Mouse (Mus musculus): ENCODE results near the gene Tes.
A peak's percentile ranks its signal among the peaks of the same experiment; 100 is the strongest.

Tes gene

DNA sequence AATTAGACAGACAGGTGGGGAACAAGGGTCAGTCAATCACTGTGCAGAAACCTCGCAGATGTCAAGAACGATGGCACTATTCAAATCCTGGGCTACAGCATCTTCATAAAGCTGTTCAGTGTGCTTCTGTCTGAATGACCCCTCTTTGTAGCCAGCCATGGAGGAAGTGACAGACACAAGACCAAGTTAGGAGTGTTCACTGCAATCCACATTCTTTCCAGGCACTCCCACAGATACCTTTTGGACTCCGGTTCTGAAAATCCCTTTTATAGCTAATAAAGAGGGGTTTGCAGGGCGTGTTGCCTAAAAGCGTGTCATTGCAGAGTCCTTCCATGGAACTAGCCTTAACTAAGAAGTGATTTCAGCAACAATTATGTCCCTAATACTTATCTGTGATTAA lies 14.9 kb downstream of the Tes start:
- DNase-seq: no peak

DNA sequence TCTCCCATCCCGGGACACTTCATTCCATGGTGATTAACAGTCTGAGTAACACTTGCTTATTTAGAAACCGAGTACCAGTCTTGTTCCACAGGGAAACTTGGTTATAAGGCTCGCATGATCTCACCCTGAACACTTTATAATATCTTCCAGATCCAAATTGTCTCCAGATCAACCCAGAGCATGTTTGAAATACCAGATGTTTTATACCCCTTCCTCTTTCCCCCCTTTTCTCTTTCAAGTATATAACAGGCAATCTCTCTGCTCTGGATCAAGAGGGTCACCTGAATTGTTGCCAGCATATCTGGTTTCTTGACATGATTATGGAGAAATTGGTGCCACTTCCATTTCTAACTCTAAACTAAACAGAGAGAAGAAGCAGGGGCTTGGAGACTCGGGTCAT lies 17.3 kb downstream of the Tes start:
- DNase-seq: no peak

DNA sequence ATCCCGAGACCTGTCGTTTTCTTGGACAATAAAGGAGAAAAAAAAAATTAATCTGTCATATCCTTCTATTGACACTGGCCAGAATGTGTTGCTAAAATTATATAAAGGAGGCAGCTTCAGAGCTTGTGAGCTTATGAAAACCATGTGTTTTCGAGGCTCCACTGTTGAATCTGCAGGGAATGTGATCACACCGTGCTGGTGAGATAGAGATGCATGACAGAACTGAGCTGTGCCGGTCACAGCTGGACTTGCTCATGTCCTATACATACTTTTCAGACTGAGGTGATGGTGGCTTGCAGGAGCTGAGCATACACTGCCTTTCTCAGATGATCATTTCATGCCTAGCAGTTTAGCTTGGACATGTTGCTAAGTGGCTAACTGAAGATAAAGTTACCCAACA lies 17.9 kb downstream of the Tes start:
- DNase-seq: no peak

DNA sequence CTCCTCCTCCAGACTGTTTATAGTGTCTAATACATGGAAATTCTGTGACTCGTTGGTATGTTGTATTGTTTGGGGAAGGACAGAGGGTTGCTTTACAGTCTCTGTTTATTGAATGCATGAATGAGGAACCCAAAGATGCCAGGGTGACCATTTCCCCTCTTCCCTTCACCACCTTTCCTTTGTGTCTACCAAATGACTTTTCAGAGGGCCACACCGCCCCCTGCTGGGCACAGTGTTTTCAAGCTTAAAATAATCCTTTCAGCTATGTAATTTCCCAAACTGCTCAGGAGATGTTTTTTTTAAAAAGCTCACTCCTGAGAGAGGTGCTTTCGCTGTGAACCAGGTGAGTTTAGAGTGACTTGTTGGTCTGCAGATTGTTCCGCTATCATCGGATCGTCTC lies 22.5 kb downstream of the Tes start:
- DNase-seq: peak; percentile 79

DNA sequence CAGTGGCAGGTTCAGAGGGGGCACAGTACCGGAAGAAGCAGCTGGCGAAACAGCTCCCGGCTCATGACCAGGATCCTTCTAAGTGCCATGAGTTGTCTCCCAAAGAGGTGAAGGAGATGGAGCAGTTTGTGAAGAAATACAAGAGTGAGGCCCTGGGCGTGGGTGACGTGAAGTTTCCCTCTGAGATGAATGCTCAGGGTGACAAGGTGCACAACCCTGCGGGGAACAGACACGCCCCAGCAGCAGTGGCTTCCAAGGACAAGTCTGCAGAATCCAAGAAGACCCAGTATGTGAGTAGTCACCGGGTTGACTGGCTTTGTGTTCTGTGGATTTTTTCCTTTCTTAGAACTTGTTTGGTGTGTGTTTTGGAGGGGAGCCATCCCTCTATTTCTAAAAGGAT lies 32.4 kb downstream of the Tes start:
- DNase-seq: no peak

DNA sequence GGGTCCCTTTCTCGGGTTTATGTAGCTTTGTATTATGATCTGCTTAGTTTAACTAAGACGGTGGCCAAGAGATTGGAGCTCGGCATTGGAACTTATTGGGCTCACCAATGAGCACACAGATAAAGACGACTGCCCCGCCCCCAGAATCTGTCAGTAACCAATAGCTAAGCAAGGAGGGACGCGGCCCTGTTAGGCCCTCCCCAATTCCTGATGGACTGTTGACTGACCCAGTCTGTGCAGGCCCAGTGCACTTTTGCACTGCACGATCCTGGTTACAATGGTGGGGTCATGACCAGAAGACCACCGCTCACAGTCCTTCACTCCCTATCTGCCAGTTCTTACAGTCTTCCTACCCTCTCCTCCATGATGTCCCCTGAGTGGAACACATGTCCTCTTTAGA lies 33.6 kb downstream of the Tes start:
- DNase-seq: no peak

DNA sequence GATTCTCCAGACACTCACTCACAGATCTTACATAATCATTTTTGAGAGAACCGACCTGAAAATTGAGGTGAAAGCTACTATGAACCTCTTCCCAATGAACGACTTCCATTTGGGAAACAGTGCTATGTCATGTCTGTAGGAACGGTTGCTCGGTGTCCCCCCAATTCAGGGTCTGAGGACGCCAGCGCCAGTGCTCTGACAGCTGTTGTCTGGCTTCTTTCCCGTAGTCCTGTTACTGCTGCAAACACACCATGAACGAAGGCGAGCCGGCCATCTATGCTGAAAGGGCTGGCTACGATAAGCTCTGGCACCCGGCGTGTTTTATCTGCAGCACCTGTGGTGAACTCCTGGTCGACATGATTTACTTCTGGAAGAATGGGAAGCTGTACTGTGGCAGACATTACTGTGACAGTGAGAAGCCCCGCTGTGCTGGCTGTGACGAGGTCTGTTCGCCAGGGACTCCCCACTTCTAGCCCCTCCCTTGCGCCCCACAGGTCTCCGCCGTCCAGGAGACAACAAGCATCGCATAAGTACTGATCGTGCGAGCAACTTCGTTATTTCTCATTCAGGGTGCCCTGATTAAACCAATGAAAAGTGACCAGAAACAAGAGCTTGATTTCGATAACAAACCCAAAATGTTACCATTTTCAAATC lies 34.7 kb downstream of the Tes start:
- DNase-seq: no peak

DNA sequence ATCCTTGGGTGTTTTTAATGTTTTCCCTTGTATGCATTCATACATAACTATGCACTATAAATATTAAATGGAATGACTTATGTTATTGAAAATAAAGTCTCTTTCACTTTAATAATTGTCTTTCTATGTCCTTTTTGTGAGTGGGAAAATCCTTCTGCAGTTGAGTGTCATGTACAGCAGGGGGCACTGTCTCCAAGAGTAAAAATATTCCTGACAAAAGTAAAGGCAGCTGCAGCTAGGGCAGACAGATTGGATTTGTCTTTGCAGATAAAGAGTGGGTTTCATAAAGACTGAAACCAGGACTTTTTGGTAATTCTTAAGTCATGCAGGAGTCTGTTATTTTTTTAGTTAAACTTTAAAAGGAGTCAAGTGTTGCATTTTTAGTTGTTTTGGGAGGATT lies 40.8 kb downstream of the Tes start:
- peak; percentile 47 for DNase-seq

DNA sequence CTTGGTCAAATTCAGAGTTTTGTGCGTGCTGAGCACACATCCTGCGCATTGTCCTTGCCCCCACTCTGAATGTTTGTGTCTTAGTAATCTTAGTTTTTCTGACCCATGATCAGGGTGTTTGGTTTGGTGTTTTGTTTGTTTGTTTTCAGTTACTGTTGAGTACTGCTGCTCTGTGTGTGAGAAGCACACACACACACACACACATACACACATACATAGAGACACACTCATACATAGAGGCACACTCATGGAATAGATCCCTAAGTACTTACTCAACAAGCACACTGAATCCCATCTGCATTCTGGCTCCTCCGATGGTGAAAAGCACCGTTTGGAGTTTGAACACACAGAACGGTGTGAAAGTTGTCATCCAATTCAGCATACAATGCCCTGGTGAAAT lies 41.5 kb downstream of the Tes start:
- no peak for DNase-seq

DNA sequence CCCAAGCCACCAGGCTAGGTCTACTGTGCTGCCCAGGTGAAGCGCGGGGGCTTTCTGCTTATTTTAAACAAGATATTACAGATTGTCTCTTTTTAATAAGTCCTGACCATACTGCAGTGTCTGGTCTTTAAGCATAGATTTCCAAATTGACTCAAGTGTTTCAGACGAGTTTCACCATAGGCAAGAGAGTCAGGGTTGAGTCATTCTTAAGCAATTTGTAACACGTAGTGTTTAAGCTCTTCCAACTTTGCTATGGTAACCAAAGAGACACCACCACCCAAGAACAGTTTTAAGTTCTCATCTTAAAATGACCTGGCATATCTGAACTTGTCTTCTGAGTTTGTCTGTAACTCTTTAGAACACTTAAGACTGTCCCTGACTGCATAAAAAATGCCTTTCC lies 44.3 kb downstream of the Tes start:
- no peak for DNase-seq

DNA sequence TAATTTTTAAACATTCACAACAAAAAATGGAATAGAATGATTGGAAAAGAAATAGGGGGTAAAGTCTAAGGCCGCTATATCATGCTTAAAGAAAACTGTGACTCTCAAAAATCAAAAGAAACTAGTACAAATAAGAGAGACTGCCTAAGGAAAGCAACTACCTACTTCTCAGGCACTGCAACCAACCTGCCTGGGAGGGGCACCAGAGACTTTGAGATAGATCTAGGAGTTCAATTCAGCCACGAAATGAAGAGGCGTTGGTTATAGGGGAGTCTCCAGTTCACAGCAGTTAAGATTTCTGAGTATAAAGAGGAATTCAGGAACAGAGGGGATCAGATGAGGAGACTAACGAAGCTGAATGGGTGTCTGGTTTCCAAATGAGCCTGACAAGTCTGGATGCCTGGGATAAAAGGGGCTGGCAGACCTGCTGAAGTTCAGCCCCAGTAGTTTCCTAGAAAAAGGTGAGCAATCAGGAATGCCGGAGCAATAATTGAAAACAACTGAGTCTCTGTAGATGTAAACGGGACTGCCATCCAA lies 45.7 kb downstream of the Tes start:
- DNase-seq: peak; percentile 40

DNA sequence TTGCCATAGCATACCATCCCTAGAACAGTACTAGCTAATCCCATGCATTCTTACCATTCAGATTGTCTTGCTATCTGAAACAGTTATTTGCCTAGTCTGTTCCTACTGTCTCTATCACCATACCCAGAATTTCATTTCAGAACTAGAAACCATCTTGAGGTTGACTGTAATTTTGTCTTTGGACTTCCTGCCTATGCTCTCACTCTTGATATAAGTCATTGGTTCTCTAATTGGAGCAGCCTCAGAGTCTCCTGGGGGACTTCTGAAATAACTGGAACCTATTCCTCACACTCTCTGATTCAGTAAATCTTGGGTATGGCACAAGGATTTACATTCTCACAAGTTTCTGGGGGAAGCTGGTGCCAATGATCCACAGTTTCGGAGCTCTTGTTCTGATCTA lies 47.1 kb downstream of the Tes start:
- DNase-seq: no peak

DNA sequence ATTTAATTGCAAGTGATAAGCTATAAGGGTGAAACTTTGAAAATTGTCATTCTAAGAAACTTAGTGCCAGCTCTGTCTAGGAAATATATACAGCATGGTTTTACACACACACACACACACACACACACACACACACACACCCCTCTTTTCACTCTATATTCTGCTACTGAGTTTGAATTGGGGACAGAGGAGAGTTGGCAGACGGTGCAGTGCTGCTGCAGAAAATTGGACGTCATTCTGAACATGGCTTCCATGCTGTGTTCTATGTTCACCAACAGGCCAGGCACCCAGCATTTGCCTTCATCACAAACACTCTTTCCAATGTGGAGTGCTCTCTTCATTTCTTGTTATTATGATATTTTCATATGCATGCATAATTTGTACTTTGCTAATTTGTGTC lies 48.0 kb downstream of the Tes start:
- no peak for DNase-seq

DNA sequence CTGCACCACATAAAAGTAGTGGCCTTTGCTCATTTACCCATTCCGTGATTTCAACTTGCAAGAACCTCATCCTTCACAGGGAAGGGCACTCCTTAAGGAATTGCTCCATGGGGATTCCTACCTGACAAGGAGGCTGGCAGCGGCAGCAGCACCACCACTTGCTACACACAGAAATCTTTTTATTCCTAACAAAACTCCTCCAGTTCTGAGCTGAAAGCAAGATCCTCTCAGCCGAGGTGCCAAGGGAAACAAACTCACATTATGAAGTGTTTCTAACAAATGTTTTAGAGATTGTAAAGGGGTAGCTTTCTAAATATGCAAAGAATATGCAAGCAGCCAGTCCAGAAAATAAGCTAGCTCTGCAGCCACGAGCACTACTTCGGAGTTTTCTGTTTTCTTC lies 49.6 kb downstream of the Tes start:
- DNase-seq: no peak

DNA sequence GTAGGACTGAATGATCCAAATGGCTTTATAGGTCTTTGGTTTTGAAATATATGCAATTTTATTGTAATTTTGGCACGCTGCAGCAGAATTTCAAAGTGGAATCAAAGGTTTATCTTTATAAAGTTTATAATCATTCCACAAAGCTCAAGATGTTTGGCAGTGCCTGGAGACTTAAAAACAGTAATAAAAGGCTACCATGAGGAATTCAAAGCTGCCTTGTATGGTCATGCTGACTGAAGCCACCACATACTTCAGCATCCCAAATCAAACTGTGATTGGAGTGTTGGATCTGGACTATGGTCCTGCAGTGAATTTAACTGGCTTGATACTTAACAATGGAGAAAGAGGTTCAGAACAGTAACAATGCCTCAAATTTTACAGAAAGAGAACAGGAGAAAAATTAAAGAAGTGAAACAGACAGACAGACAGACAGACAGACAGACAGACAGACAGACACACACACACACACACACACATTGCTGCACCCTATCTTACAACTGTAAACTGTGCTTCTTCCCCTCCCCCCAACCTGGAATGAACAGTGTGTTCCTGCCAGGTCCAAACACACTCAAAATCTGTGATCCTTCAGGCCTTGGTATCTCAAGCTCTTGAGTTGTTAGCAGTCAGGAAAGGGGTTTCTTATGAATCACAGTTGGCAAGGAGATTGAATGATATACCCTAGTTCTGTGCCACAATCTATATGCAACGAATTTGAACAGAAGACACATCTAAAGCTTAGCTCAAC lies 50.3 kb downstream of the Tes start:
- DNase-seq: no peak

DNA sequence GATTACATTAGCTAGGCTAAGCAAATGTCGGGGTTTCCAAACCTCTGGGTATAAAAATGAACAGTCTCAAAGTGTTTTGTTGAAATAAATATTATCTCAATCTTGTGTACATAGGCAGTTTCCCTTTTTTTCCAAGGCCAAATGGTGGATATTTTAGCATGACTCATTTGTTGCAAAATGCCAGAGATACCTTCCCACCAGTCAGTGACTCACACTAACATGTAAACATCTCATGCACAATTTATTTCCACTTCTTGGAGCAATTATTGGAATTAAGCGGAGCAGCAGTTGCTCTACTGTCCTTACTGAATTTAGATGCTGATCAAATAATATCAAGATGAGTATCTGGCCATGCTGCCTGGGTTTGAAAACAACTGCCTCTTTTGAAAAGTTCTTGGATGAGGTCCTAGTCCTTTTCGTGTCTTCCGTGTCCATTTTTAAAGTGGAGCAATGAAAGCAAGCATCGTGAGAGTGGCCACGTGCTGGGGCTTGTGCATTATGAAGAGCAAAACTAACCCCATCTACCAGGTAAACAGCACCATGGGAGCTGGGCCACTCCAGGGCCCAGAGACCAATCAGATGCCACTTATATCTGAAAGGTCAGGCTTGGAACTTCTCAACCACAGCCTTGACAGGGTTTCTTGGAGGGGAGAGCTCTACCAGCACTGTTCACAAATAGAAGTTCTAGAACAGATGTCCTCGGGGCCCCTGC lies 54.7 kb downstream of the Tes start:
- no peak for DNase-seq

DNA sequence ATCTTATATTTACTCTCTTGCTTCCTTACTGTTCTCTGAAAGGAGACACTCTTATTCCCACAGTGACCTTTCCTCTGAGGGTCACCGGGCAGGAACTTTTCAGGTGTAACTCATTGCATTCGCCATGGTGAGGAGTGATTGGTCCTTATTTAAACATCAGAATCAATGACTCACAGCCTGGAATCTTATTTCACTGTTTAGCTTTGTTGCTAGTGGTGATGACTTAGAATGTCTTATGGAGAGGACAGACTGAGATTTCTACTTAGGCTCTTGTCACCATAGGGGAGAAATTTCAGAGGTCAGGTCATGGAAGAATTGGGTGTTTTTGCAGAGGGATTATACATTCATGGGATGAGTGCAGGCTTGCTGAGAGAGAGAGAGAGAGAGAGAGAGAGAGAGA lies 75.1 kb downstream of the Tes start:
- no peak for DNase-seq

DNA sequence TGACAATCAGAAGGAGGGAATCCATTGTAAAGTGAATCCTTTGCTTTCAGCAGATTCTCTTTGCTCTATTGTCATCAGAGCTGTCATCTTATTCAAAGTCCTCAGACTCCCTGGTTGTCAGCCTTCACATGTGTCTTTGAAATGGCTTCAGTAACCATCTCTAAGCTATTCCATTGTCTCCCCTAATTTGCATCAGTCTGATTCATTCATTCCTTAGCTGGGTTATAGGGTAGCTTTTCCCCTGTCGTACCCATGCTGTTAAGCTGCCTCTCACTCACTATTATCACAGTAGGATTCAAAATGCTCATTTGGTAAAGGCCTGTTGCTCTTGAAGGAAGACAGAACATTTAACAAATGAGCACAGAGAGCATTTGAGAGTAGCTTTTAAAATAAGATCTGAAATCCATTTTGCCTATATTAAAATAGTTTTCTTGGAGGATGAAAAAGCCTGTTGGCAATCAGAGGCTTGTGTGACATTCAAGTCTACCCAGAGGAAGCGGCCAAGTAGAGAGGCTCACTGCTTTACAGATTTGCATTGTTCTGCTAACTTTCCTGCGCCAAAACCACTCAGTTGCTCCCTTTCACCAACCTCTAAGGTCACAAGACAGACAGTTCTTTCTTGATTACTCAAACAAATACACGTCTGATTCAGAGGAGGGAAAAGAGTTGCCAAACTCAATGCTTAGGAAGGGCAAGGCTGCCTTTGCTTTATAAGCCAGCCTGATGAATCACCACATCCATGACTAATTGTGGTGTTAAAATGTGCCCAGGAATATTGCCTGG lies 77.8 kb downstream of the Tes start:
- no peak for DNase-seq

DNA sequence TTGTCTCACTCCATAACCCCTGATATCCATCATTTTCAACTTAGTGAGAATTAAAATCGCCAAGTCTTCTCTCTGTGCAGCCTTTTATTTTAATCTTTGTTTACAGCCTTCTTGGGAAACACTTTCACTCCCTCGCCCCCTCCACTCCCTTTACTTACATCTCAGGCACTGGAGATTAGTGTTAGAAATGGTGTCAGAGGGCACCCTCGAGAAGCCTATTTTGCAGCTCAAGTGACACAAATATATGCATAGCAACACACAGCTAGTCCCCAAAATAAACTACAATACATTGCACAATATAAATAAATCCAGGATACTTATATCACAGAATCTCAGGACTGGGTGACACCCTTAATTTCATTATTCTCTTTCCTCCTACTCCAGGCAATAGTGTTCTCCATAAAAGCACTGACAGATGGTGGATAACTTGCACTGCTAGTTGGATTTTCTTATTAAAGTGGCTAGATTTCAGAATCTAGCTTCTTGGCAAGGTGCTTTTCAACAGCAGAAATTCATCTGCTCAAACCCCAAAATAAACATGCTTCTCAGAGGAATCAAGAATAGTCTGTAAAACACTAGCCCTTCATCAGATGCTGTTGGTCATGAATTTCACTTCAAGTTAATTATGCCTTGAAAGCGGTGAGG lies 86.2 kb downstream of the Tes start:
- DNase-seq: no peak

DNA sequence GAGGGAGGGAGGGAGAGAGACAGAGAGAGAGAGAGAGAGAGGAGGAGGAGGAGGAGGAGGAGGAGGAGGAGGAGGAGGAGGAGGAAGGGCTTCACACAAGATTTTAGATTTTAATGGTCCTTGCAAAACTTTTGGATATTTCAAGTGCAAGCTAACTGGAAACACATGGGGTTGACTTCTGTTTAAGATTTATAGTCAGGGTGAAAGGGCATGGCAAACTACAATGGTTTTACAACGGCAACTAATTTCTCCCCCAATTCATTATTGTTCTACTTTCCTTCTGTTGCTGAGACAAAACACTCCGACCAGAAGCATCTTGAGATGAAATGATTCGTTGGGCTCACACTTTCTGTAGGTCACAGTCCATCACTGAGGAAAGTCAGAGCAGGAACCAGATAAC lies 87.6 kb downstream of the Tes start:
- no peak for DNase-seq

All from kidney, postnatal 14 days (tissue).